Mouse (Mus musculus) bone marrow macrophage, adult 2 months (primary cell): ENCODE data around the gene Tmem222. TPM values are rescaled to one million over a fixed set of nuclear protein-coding genes. Genes with fewer than 3 reads are reported as not detected.

Experiments
- H3K27ac ChIP-seq: 2 replicates; pipeline ENCODE4 v1.5.1; 2012; ENCODE audit warnings: low read depth, low read length; ENCODE audit not compliant: insufficient read depth
- H3K4me1 ChIP-seq: 2 replicates; pipeline ENCODE4 v1.6.1; 2012; ENCODE audit warnings: low read length; ENCODE audit not compliant: control insufficient read depth, insufficient read depth
- H3K4me3 ChIP-seq: 2 replicates; pipeline ENCODE4 v1.5.1; 2012; ENCODE audit warnings: mild to moderate bottlenecking, low read length, moderate library complexity; ENCODE audit not compliant: insufficient read depth
- CTCF ChIP-seq: IDR thresholded peaks from 2 replicates; pipeline ENCODE4 v1.5.1; 2012; ENCODE audit warnings: low read depth, mild to moderate bottlenecking, low read length, moderate library complexity
- POLR2A ChIP-seq: IDR thresholded peaks from 2 replicates; pipeline ENCODE4 v1.6.1; 2012; ENCODE audit warnings: mild to moderate bottlenecking, low read depth, low read length, borderline replicate concordance
- polyA plus RNA-seq: library from polyadenylated mRNA; stranded (reverse); fragments of >200 nt; gene quantifications from 2 replicates; pipeline ENCODE4 v1.2.4, GENCODE M21; 2012; ENCODE audit not compliant: missing spikeins, insufficient read depth, insufficient read length

Tmem222 gene
- polyA plus RNA-seq, 1 experiment: 40.8 TPM

DNA sequence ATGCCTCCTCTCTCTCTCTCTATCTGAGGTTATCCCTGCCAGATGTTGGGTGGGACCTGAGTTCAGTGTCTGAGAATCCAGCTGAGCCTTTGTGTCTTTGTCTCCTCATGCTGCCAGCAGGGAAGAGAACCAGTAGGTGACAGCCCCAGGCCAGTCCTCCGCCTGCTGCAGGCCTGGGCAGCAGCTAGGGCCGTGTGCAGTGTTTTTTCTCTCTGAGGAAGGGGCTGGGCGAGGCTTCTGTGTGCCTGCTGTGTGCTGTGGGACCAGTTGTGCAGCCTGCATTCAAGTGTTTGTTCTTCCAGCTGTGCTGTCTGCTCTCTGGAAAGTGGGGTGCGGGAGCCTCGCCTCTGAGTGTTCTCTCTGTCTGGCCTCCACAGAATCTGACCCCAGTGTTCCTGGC lies 53.7 kb downstream of the Tmem222 start:
- Histone ChIP-seq H3K4me1 (no peaks in the 10 kb centered on the region), H3K27ac (no peak overlapping the region), H3K4me3 (no peak overlapping the region)
- TF ChIP-seq POLR2A (no peak), CTCF (no peak)

- Histone ChIP-seq H3K4me3 (no peak overlapping the region), H3K27ac (no peak overlapping the region), H3K4me1 (no peaks in the 10 kb centered on the region)
- TF ChIP-seq POLR2A: no peak
- TF ChIP-seq CTCF: no peak
Observed at GRCm38 (mm10) chr4:133221701-133222100, 55.9 kb downstream of the Tmem222 start.

DNA sequence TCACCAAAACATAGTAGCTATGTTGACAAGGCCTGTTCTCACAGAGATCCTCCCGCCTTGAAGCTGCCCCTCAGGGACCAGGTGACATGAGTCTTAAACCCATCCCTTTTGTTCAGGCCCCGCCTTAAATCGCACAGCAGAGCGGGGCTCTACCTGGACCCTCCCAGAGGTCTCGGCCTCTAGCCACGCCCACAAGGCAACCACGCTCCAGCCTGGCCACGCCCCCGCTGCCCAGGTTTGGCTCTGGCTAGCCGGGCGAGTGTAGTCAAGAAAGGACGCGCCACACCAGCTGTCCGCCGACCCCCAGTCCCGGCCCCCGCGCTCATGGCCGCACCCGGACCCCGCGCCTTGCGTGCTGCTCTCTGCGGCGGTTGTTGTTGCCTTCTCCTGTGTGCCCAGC lies 56.9 kb downstream of the Tmem222 start:
- no peaks in the 10 kb centered on the region for H3K4me1 ChIP-seq
- no peak overlapping the region for H3K4me3 ChIP-seq
- TF ChIP-seq CTCF (no peak), POLR2A (no peak)
- no peak overlapping the region for H3K27ac ChIP-seq

DNA sequence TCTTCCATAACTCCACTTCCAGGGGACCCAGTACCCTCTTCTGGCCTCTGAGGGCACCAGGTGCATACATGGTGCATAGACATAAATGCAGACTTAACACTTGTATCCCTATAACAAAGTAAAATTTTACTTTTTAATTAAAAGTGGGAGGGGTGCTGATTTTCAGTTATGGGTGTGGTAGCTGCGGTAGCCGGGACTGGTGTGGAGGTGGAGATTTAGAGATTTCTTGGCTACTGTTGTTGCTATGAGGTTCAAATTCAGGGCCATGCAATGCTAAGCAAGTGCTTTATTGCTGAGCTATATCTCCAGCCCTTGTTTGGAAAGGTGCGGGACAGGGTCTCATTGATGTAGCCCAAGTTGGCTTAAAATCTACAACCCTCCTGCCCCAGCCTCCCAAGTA lies 58.8 kb downstream of the Tmem222 start:
- TF ChIP-seq POLR2A (no peak), CTCF (no peak)
- Histone ChIP-seq H3K4me3 (no peak overlapping the region), H3K4me1 (no peaks in the 10 kb centered on the region), H3K27ac (no peak overlapping the region)

- Histone ChIP-seq H3K4me1 (no peaks in the 10 kb centered on the region; the same call in 1 of the 2 replicates), H3K4me3 (no peak overlapping the region), H3K27ac (no peak overlapping the region)
- TF ChIP-seq POLR2A (no peak), CTCF (peak; percentile 94)
Observed at GRCm38 (mm10) chr4:133217641-133218040, 60.0 kb downstream of the Tmem222 start.

Other genes with a start within 250 kb of the Tmem222 start
- gene Wasf2, start 147.3 kb downstream of the Tmem222 start, polyA plus RNA-seq: 133 and 150 TPM in 2 replicates
- not detected in 2 replicates for gene Cd164l2, start 65.7 kb downstream of the Tmem222 start, polyA plus RNA-seq
- not detected in 2 replicates for gene Gpr3, start 65.3 kb downstream of the Tmem222 start, polyA plus RNA-seq
- gene Map3k6, start 37.0 kb downstream of the Tmem222 start, polyA plus RNA-seq: 1.2 and 1.6 TPM in 2 replicates
- not detected in 2 replicates for gene Sytl1, start 14.7 kb downstream of the Tmem222 start, polyA plus RNA-seq
- gene Wdtc1, start 75.7 kb upstream of the Tmem222 start, polyA plus RNA-seq: 30.5 TPM in 2 replicates
- 27.7 and 31.6 TPM in 2 replicates for gene Slc9a1, start 91.9 kb upstream of the Tmem222 start, polyA plus RNA-seq
- not detected in 2 replicates for gene Tent5b, start 202.3 kb upstream of the Tmem222 start, polyA plus RNA-seq
- gene Trnp1, start 220.8 kb upstream of the Tmem222 start, polyA plus RNA-seq: 1.0 TPM in 1 of 2 replicates, not detected in the other
- not detected in 2 replicates for gene Kdf1, start 241.2 kb upstream of the Tmem222 start, polyA plus RNA-seq